Mouse (Mus musculus): Measurements from ENCODE around the gene Lamtor5. TPM values are rescaled to one million over a fixed set of nuclear protein-coding genes. Genes with fewer than 3 reads are reported as not detected.
"Not testable (repeated sequence)": the region's sequence is repeated elsewhere in the genome, so short reads cannot be mapped to it uniquely, and the experiment has no call there.

Gene Lamtor5
- total RNA-seq, 2 experiments from 2014 or later: 57.3 to 125 TPM

DNA sequence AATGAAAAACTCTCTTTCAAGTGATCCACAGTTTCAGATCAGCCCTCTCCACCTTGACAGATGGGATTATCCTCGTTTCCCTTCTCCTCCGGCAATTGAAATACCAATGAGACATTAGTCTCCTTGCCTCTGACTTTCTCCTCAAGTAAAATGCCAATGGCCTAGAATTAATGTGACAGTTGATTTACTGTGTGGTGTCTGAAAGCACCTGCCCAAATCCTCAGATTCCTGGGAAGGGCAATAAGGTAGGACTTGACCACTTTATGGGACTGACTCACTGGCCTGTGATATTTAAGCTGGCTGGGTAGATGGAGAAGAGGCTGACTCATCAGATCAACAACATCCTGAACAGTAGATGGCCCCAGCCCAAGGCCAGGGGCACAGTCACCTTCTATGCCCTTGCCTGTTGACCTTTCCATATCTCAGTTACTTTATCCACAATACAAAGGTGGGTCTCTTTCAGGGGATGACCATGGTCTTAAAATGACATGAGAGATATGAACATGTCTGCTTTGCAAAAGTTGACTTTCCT lies 11.8 kb upstream of the Lamtor5 start:
- ATAC-seq (replicated peaks; ENCODE audit: poor library complexity, severe bottlenecking): no peak

DNA sequence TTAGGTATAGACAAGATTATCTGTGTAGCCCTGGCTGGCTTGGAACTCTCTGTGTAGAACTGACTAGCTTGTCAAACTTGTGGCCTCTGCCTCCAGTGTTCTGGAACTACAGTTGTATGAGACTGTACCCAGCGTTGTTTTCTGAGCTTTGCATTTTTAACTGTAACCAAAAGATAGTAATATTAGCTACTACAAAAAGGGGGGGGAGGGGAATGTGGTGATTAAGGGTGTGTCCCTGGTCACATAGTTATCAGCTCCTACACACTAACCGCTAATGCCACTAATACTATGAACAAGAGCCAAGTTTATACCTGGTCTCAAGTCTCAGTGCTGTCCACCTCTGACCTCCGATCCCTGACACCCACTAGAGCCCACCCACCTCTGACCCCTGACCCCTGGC lies 6.2 kb upstream of the Lamtor5 start:
- ATAC-seq (replicated peaks; ENCODE audit: poor library complexity, severe bottlenecking): no peak

DNA sequence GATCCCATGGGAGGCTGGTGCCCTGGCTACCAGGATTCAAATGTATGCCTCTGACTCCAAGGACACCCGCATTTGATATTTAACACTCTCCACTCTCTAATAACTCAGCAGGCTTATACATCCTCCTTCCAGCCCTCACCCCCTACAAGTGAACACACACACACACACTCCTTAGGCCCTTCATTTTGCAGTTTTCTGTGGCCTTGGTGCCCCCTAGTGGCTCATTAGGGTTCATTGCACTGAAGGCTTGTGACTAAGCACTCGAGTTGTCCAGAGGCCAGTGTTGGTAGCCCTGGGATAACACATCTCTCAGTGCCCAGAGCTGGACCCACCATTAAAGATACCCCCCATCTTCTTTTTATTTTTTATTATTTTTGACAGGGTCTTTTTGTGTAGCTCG lies 4.8 kb upstream of the Lamtor5 start:
- peak; percentile 87 for ATAC-seq (replicated peaks; ENCODE audit: poor library complexity, severe bottlenecking)

DNA sequence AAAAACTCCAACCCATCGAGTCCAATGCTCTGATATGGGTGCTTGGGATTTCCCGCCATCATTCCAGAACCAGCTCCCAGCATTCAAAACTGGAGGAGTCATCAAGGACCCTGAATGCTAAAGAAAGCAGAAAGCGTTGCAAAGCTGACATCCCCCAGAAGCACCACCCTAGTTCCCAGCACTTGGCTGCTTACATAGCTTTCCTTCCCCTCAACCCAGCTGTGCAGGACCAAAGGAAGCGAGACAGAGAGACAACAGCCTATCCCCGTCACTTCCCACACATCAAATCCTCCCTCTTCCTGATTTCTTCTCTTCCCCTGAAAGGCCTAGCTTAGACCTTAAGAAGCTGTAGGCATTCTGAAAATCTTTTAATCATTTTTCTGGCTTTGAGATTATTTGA lies 3.3 kb upstream of the Lamtor5 start:
- no peak for ATAC-seq (replicated peaks; ENCODE audit: poor library complexity, severe bottlenecking)

DNA sequence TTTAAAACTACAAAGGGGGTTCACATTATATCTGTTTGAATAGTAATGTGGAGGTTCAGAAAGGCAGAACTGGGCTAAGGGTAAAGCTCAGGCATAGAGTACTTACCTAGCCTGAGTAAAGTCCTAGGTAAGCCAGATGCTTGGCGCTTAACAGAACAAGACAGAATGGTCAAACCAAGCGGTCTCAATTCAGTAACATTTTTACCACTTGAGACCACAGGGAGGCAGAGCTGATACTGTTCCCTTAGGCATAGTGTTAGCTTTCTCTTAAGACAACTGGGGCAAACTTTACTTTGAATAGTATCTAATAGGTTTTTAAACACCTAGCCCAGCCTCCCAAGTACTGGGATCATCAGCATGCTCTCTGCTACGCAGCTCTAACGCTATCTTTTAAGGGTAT lies 2.7 kb upstream of the Lamtor5 start:
- no peak for ATAC-seq (replicated peaks; ENCODE audit: poor library complexity, severe bottlenecking)

DNA sequence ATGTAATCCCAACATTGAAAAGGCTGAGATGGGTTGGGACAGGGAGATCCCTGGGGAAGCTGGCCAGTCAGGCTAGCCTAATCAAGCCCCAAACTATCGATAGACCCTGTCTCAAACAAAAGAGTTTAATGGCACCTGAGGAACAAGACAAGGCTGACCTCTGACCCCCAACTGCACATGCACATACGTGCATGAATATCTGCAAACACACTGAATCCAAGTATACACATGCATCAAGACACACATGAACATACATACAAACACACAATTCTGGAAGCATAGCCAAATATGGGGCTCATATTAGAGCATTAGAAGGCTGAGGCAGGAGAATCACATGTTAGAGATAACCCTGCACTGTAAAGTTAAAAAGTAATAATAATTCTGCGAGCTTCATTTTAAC lies 2.0 kb upstream of the Lamtor5 start:
- ATAC-seq (replicated peaks; ENCODE audit: poor library complexity, severe bottlenecking): no peak

DNA sequence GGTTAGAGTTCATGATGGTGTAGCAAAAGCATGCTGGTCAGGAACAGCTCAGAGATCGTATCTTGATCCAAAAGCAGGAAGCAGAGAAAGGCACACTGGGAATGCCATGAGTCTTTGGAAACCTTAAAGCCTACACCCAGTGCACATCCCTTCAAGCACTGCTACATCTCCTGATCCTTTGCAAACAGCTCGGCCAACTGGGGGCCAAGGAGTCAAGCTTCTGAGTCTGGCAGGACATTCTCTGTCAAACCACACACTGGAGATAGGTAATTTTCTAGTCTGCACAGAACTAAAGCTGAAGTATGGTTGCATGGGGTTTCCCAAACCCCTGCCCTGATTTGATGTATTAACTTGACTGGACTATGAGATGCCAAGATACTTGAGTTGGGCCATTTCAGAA lies 7.5 kb downstream of the Lamtor5 start:
- ATAC-seq (replicated peaks; ENCODE audit: poor library complexity, severe bottlenecking): no peak

DNA sequence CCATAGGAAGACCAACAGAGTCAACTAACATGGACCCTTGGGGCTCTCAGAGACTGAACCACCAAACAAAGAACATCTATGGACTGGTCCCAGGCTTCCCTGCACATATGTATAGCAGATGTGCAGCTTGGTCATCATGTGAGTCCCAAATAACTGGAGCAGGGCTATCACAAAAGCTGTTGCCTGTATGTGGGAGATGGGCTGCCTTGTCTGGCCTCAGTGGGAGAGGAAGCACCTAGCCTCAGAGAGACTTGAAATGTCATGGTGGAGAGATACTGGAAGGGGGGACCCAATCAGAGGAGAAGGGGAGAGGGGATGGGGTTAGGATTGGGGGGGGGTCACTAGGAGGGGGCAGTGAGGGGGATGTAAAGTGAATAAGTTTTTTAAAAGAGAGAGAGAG lies 8.7 kb downstream of the Lamtor5 start:
- ATAC-seq (replicated peaks; ENCODE audit: poor library complexity, severe bottlenecking): no peak

DNA sequence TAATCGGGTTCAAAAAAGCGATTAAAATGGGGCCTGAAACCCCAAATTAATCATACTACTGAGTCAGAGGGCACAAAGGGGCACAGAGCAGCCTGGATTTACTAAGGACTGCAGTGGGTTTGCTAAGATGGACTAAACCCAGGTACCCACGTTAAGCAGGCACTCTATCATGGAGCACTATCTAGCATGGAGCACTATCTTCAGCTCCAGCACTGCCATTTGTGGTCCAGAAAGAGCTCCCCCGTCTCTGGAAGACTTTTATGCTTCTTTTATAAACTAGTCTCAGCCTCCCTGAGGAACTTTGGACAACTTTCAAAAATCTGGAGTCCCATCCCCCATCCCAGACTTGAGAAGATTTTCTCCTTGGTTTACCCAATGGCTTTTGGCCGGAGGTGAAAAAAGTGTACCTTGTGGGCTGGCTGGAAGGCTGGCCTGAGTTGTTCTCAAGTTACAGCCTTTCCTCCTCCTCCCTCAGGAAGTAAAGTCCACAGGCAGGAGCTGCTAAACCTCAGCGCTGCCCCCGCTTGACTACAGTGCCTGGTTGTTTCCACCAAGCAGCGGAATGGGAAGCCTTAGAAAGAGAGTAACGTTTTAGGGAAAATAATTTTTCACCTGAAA lies 12.2 kb downstream of the Lamtor5 start, which contains the start of gene Slc16a4:
Slc16a4 (plus strand) TSS at position 467 of the 618 bp plus-strand sequence.
- ATAC-seq (replicated peaks; ENCODE audit: poor library complexity, severe bottlenecking): no peak

DNA sequence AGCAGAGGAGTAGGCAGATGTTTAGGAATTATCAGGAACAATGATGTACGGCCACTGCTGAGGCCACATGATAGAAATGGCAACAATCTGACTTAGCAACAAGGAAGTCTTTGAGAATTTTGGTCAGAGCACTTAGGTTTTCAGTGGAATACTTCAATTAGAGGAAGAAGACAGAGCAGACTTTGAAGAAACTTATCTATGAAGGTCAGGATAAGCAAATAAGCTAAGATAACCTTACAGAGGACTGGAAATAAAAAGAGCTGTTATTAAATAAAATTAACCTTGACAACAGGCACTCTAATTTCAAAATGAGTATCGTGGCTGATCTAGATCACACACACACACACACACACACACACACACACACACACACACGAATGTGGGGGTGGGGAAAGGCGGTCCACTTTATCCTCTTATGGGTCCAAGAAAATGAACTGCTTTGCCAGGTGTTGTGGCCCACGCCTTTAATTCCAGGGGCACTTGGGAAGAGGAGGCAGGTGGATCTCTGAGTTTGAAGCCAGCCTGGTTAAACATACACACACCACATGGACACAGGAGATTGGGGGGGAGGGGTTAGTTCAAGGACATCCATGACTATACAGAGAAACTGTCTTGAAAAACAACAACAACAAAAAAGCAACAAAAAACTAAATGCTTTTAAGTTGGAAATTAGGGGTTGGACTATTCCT lies 17.2 kb downstream of the Lamtor5 start:
- no peak for ATAC-seq (replicated peaks; ENCODE audit: poor library complexity, severe bottlenecking)

DNA sequence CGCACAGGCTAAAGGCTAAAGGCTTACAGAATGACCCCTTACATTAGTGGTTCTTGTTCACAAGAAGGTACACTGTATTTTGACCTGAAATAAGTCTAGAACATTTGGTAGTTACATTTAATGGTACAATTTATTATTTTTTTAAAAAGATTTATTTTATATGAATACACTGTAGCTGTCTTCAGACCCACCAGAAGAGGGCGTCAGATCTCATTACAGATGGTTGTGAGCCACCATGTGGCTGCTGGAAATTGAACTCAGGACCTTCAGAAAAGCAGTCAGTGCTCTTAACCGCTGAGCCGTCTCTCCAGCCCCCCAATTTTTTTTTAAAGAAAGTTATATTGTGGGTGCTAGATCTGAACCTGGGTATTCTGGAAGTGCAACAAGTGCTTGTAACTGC lies 18.3 kb downstream of the Lamtor5 start:
- not testable (repeated sequence) for ATAC-seq (replicated peaks; ENCODE audit: poor library complexity, severe bottlenecking)

DNA sequence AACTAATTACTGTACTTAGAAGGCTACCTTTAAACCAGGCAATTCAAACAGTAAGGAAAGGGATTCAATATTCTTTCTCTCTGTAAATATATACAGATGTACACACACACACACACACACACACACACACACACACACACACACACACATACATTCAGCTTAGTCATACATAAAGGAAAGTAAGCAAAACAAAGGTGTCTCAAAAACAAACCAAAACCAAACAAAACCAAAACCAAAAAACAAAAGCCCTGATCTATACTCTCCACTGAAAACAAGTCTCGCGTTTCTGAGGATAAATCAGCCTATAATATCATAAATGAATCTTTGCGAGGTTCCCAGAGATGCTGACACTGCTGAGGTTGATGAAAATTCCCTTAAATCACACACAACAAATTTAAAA lies 38.7 kb downstream of the Lamtor5 start:
- no peak for ATAC-seq (replicated peaks; ENCODE audit: poor library complexity, severe bottlenecking)

DNA sequence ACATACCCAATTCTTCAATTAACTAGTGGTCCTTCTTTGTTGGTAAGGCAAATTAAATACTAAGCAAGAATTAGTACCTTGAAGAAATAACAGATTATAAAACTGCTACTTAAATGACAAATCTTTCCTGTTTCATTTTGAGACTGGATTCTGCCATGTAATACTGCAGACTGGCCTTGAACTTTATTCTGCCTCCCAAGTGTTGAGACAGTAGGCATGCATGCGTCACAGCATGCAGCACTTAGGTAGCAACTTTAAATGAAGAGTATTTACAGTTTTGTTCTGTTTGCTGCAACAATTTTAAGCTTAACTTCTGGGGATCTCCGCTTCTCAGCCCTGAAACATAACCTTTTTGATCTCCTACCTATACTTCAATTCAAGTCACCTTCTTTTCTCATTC lies 42.5 kb downstream of the Lamtor5 start:
- ATAC-seq (replicated peaks; ENCODE audit: poor library complexity, severe bottlenecking): no peak

DNA sequence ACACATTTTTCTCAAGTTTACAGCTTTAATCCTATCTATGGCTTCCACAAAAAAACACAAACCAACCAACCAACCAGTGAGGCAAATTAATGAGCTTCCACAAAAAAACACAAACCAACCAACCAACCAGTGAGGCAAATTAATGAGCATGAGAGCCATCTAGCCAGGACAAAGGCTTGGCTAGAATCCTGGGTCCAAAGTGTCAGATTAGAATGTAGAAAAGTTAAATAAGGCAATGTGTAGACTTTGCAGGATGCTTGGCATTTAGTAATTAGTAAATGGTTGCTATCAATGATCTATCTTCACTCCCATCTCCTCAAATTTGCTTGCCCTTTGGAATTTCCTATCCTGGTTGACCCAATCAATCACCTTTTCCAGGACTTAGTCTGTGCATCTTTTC lies 43.1 kb downstream of the Lamtor5 start:
- ATAC-seq (replicated peaks; ENCODE audit: poor library complexity, severe bottlenecking): no peak

DNA sequence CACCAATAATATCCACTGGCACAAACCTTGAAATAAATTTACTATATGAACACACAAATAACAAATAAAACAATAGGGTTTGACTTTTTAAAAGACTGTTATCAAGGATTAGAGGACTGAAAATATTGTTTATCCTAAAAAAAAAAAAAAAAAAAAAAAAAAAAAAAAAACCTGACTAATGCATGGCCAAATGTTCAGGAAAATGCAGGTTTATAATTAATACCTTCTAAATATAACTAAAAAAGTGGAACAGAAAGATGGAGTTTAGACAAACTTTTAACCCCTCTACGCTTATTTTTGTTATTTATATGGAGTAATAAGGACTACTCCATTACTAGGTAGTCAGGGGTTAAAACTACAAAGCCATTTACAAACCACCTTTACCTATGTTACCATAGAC lies 47.8 kb downstream of the Lamtor5 start:
- ATAC-seq (replicated peaks; ENCODE audit: poor library complexity, severe bottlenecking): no peak

DNA sequence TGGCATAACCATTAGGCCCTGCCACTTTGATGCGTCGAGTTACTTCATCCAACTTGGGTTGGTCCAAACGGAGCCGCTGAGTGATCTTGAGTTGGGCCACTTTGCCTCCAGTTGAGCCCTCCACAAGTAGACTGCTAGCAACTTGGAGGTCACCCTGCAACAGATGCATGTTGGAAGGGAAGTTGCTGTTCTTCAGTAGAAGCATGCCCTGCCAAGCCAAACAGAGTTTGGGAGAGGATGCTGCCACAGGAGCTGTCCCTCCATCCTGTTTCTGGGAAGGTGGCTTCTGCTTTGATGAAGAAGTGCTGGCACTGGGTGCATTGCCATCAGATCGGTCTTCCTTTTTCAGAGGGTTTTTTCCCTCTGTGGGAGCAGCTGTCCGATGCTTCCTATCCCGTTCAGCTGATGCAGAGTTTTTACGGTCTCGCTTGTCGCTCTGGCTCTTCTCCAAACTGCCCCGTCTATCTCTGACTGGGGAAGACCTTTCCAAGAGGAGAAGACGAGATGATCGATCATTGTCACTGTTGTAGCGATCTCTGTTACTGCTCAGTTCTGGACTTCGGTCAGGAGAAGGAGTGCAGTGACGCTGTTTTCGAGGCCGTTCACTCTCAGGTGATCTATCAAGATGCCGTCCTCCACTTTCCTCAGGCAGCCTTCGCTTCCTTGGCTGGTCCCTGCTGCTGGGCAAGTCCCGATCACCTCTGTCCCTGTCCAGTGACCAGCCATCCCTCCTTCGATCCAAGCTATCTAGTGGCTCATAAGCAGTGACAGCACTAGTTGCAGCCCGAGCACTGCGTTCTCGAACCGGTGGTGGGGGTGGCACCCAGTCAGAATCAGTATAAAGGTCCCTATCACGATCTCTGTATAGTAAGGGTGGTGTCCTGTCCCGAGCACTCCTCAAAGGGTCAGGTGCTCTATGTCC lies 52.1 kb downstream of the Lamtor5 start:
- no peak for ATAC-seq (replicated peaks; ENCODE audit: poor library complexity, severe bottlenecking)

DNA sequence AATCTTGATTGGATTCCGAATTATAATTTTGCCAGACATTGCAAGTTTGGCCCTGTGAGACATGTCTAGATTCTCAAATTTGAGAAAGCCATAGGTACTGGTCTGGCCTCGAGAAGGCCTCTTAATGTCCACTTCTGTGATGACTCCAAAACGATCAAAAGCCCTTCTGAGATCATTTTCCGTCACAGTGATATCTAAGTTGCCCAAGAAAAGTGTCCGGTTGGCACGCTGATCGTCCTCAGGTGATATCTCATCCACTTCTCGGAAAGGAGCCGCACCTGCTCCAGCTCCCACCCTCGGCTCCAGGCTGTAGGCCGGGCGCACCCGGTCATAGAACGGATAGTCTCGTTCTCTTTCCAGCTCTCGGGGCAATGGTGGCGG lies 53.1 kb downstream of the Lamtor5 start:
- no peak for ATAC-seq (replicated peaks; ENCODE audit: poor library complexity, severe bottlenecking)

DNA sequence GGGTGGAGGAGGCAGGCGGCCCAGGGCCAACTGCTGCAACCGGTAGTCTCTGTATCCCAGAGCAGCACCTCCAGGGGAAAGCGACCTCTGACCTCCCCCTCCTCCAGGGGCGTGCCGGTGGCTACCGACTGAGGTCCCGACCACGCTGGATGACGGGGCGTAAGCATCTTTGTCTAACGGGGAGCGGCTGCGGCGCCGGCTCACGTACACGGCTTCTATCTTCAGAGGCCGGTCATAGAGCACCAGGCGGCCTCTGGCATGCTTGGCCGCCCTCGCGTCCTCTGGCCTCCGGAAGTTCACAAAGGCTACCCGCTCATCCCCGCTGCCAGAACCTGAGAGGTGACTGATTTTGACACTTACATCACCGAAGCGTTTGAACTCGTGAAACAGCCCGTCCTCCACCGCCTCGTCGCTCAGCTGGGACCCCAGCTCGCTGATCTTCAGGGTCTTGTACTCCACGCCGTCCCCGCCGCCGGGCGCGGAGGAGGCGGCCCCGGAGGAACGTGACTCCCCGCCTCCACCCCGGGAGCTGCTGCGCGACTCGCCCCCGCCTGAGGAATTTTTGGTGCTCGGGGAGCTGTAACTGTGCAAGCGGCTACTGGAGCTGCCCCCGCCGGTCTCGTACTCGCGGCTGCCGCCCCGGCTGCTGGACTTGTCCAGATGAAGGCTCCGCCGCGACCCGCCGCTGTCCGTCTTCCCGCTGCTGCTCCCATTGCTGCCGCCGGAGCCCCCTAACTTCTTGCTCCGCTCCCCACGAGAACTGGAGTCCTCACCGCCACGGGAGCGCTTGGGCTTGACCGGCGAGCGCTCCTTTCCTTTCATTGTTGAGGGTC lies 53.7 kb downstream of the Lamtor5 start:
- ATAC-seq (replicated peaks; ENCODE audit: poor library complexity, severe bottlenecking): 0 out of 2 replicates have a peak, but pooled peaks have one; percentile 1

DNA sequence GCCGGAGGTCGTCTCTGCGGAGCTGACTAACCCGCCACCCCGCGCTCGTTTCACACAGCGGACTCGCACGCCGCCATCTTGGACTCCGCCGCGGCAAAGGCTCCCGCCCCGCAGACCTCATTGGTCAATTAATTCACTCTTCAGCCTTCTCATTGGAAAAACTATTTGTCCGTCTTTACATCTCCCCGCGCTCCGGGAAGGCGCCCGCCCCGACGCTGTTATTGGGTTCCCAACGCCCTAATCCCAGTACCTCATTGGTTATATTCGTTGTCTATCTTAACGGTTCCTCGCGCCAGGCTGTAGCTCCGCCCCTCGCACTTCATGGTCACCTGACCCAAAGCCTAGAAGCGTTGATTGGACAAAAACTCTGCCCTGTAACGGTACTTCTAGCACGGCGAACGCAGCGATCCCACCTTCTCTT lies 54.3 kb downstream of the Lamtor5 start:
- ATAC-seq (replicated peaks; ENCODE audit: poor library complexity, severe bottlenecking): peak; percentile 74
